Mouse (Mus musculus) adrenal gland, postnatal 4 days (tissue): ENCODE data around the gene Psmb1. TPM values are rescaled to one million over a fixed set of nuclear protein-coding genes. Genes with fewer than 3 reads are reported as not detected.
"Not testable (repeated sequence)": the region's sequence is repeated elsewhere in the genome, so short reads cannot be mapped to it uniquely, and the experiment has no call there.

Experiments
- DNase-seq, 2 experiments: peaks; one replicate each; pipeline ENCODE4 v3.0.0; 2021 to 2022; ENCODE audit warnings: low spot score in 2 of 2, mixed read lengths in 2 of 2
- long read RNA-seq, 2 experiments: library from polyadenylated mRNA; stranded (forward); transcript quantifications; one replicate each; pipeline ENCODE4 v2.0.0; 2021
- total RNA-seq, 2 experiments: library from RNA; stranded (reverse); gene quantifications; 2 replicates each; pipeline ENCODE4 v1.2.3; 2021

The Psmb1 gene
- 100 to 1,000 TPM; 174 to 182 TPM for total RNA-seq
- long read RNA-seq, experiment 1, transcript Psmb1-201 (6 exons, 1,758 nt), result major isoform, 347 of 367 reads
- long read RNA-seq, experiment 1, partial matches to known transcripts, result 13 of 367 reads
- long read RNA-seq, experiment 1, other reads (novel, unspliced or antisense), result 5 of 367 reads
- long read RNA-seq, experiment 2, transcript Psmb1-201 (6 exons, 1,758 nt), result major isoform, 286 of 331 reads
- long read RNA-seq, experiment 2, partial matches to known transcripts, result 24 of 331 reads
- long read RNA-seq, experiment 2, other reads (novel, unspliced or antisense), result 19 of 331 reads

- DNase-seq, result peak; percentile 84 to 93
Observed at GRCm38 (mm10) chr17:15499656-15500394, at the start of gene Psmb1, which contains the start of gene Tbp. Gene Psmb1 (minus strand): TSS chr17:15499751. Gene Tbp (plus strand): TSS chr17:15499888.

GRCm38 (mm10) chr17:15546440-15546839 lies 46.9 kb upstream of the Psmb1 start:
- DNase-seq, result no peak

- not testable (repeated sequence) for DNase-seq
Observed at GRCm38 (mm10) chr17:15543868-15544267, 44.3 kb upstream of the Psmb1 start.

DNA sequence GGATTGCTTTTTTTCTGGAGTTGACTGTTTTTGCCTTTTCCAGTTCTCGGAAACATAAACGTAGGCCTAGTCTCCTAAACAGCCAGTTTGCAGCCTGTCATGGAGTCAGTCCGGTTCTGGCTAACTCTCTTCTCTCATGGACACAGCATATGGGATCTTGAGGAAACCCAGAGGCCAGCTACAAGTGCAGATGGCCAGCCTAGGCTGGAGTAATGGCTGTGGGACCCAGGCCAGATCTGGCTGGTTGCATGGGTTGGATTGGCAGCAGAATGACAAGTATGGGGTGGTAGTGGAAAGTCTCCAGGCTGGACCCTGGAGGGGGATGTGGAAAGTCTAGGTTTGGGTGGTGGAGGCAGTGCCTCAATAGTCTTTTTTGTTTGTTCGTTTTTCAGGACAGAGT lies 40.8 kb upstream of the Psmb1 start:
- no peak for DNase-seq

GRCm38 (mm10) chr17:15536457-15536904 lies 36.9 kb upstream of the Psmb1 start:
- no peak for DNase-seq

- no peak for DNase-seq
Observed at GRCm38 (mm10) chr17:15535943-15536342, 36.4 kb upstream of the Psmb1 start.

GRCm38 (mm10) chr17:15535162-15535800 lies 35.7 kb upstream of the Psmb1 start:
- DNase-seq, result no peak

GRCm38 (mm10) chr17:15530141-15530540 lies 30.6 kb upstream of the Psmb1 start:
- DNase-seq, result no peak

DNA sequence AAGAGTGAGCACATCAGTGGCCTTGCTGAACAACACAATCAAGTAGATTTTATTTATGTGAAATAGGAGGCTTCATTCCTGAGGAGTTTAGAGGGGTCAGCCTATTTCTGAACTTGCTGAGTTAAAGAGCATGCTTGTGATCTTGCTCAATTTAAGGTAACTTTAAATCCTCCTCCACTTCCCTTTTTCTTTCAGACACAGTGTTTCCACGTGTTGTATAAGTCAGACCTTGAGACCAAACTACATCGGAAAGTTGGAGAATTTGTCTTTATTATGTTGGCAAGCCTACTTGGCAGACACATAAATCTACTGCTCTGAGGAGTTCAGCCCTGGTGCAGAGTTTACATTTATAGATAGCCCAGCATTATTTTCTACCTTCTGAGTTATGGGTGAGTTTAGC lies 29.3 kb upstream of the Psmb1 start:
- no peak for DNase-seq

GRCm38 (mm10) chr17:15527811-15528136 lies 28.2 kb upstream of the Psmb1 start:
- DNase-seq, result no peak

DNA sequence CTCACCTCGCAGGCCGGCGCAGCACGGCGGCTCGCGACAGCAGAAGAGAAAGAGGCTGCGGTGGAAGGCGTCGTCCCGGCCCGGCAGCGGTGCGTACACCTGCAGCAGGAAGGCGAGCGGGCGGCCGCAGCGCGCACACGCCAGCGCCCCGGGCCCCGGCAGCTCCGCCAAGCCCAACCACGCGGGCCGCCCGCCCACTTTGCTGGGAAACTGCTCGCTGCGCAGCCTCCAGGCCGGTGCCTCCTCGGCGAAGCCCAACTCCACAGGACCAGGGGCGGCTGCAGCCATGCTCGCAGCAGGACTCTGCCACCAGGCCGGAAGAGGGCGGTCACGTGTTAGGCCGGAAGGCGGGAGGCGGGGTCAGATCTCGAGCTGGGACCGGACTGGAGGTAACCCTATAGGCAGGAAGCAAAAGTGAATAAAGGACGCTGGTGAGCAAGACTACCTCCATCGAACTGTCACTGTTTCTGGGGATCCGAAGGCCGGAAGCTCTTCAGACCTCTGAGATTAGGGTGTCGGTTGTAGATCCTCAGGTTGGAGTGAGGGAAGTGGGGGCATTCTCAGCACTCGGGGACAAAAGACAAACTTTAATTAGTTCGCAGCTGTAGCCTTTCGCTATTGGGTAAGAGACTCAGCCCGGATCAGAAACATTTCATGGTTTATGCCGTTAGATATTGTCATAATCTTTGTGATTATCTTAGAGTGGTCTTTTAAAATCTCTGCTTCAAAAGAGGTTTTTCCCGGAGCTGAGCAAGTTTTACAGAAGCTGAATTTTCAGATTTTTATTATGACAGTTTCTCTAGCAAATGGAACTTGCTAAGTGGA lies 27.6 kb upstream of the Psmb1 start, which contains the start of gene Pdcd2:
TSS of gene Pdcd2 (minus strand) at position 316 of the 825 bp plus-strand sequence.
- DNase-seq, result peak; percentile 80 to 92

DNA sequence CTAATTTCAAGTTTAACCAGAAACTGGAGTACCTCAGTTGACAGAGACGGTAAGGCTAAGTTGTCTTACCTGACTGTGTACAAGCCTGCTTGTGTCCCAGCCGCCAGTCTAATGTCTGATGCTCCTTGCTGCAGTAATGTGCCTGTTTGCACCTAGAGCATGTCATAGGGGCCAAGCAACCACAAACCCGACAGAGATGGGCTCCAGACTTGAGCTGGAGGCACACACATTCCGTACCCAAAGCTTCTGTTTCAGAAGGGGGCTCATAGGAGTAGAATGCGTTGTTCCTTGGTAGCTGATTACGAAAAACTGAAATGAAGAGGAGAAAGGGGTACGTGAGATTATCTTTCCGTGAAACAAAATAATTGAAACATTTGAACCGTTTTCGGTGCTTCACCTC lies 26.8 kb upstream of the Psmb1 start:
- no peak for DNase-seq

GRCm38 (mm10) chr17:15518766-15519165 lies 19.2 kb upstream of the Psmb1 start:
- no peak for DNase-seq

DNA sequence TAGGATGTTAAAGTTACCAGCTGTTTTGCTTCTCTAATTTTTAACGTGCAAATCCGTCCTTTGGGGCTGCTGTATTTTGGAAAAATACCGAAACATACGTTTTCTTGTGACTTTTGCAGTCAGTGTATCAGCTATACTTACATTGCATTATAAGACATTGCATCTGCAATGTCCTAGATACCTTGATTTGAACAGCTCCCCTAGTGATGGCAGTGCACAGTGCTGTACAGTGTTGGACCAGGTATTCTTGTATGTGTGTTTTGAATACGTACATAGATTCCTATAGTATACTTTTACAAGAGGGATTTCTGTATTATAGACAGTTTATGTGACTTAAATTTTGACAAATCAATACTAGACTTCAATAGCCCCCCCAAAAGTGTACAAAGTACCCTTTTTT lies 18.6 kb upstream of the Psmb1 start:
- DNase-seq, result no peak

DNA sequence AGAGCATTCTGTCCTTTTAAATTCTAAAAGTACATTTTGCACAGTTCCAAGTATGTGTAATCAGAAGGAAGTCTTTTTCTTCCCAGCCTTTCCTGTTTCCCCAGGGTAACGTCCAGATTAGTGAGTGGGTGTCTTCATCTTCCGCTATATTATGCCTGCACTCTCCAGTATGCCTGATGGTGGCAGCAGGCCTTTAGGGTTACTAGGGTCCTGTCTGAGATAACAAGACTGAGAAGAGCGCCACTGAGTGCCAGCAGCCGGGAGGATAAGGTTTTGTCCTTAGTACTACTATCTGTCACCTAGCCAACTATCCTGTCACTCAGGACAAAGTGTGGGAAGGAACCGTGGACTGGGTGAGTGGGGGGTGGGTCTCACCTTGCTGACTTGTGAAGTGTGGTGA lies 18.2 kb upstream of the Psmb1 start:
- no peak for DNase-seq

DNA sequence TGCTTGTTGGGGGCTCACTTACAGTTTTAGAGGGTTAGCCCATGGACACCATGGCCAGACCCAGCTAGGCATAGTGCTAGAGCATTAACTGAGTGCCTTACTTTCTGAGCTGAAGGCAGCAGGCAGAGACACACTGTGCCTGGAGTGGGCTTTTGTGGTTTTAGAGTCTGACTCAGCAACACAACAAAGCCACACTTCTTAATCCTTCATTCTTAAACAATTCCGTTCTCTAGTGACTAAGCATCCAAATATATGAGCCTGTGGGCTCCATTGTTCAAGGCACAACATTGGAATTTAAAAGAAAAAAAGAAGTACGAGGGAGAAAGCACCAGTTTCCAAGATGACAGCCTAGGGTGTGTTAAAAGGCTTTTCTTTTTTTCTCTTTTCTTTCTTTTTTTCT lies 11.1 kb upstream of the Psmb1 start:
- DNase-seq, result no peak

DNA sequence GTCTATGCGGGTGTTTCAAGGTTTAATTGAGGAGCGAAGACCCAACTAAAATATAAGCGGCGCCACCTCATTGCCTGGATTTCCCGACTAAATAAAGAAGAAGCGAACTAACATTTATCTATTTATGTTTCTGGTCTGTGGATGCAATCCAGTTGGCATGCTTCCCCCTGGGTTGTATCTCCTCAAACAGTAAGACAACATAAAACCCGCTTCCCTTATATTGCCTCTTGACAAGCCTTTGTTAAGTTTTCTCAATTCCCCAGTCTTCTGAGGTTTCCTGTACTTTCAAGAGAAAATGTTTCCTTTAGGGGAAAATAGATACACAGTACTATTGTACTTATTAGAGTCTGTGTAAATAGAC lies 818 bp downstream of the Psmb1 start:
- DNase-seq, result no peak

- DNase-seq, result peak; percentile 85 to 92
Observed at GRCm38 (mm10) chr17:15497882-15498752, 1.4 kb downstream of the Psmb1 start.

DNA sequence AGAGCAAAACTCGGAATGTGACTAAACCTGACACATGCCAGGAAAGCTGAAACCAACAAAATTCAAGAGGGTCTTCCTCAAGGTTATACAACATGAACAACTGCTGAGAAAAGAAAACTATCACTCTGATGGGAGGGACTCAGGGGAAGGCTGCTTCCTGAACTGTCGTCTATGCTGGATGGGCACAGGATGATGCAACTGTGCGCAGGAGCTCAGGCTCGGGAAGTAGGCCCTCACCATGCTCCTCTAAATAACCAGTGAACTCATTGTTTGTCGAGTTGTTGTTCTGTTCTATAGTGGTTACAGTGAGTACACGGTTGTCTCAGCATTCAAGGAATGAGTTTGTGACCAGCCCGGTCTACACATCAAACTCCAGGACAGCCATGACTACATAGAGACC lies 9.0 kb downstream of the Psmb1 start:
- no peak for DNase-seq

- DNase-seq, result no peak
Observed at GRCm38 (mm10) chr17:15472671-15473070, 26.9 kb downstream of the Psmb1 start.
